Mouse (Mus musculus): Measurements from ENCODE around the gene Map1s. TPM values are rescaled to one million over a fixed set of nuclear protein-coding genes. Genes with fewer than 3 reads are reported as not detected.
"Not testable (repeated sequence)": the region's sequence is repeated elsewhere in the genome, so short reads cannot be mapped to it uniquely, and the experiment has no call there.

Map1s gene
- total and polyA plus RNA-seq, 3 experiments: 9.5 to 51.4 (median 30.9) TPM

- in situ Hi-C loops (cut with MboI; ENCODE audit: low pct_ligation_motif_present, low pct_unique_long_range_greater_than_20kb, low sequenced_read_pairs) (loop anchor here (5.0 kb wide), 1 partner anchor 62 kb away; no protein-coding TSS in a partner anchor), dilution Hi-C loops (cut with MboI; ENCODE audit: extremely low pct_ligation_motif_present, extremely low pct_unique_long_range_greater_than_20kb, low sequenced_read_pairs) (no loop called here)
- Histone ChIP-seq H3K36me3 (replicated peaks in 1 of 2; ENCODE audit: control insufficient read depth in 1 of 2, insufficient read depth in 1 of 2, low read length in 1 of 2) (peaks cover 39 to 63% of the 10 kb centered on the region in 2 experiments), H3K4me3 (replicated peaks in 1 of 3; ENCODE audit: low read depth in 2 of 3, low read length in 2 of 3, poor library complexity in 1 of 3) (peak overlapping the region in 1 of 3 experiments; percentile 96), H3K9me3 (replicated peaks; ENCODE audit: low read length) (peaks cover 21% of the 10 kb centered on the region), H3K4me1 (ENCODE audit: control insufficient read depth in 1 of 2, insufficient read depth in 2 of 2) (peaks cover 18 to 29% of the 10 kb centered on the region in 2 experiments), H3K27me3 (replicated peaks) (no peaks in the 10 kb centered on the region), H3K27ac (ENCODE audit: insufficient read depth, low read depth) (no peak overlapping the region), H3K79me2 (replicated peaks; ENCODE audit: control insufficient read depth, extremely low read depth, insufficient read depth, poor library complexity, severe bottlenecking) (peaks cover 24% of the 10 kb centered on the region), H3K9ac (ENCODE audit: insufficient read depth, low read depth) (no peak overlapping the region), H3K4me2 (ENCODE audit: insufficient read depth, low read depth, poor library complexity, severe bottlenecking) (no peak overlapping the region)
- TF ChIP-seq ETS1 (conservative IDR thresholded peaks at IDR 0.05; ENCODE audit: low read depth, low read length) (no peak), HCFC1 (IDR thresholded peaks at IDR 0.05; ENCODE audit: low read depth, low read length) (no peak), MAZ (IDR thresholded peaks at IDR 0.05; ENCODE audit: low read depth, low read length) (no peak), TCF12 (IDR thresholded peaks at IDR 0.05; ENCODE audit: low read depth, low read length) (no peak), TBP (conservative IDR thresholded peaks at IDR 0.05; ENCODE audit: low read depth, low read length) (no peak), BHLHE40 (IDR thresholded peaks at IDR 0.05; ENCODE audit: low read depth, low read length) (no peak), KAT2A (IDR thresholded peaks at IDR 0.05; ENCODE audit: insufficient replicate concordance, low read length) (no peak), E2F4 (IDR thresholded peaks at IDR 0.05; ENCODE audit: insufficient replicate concordance, low read depth, low read length) (no peak), MAFK (IDR thresholded peaks at IDR 0.05; ENCODE audit: insufficient replicate concordance, low read length) (no peak), MYC (IDR thresholded peaks at IDR 0.05; ENCODE audit: low read depth, low read length) (no peak), MEF2A (IDR thresholded peaks at IDR 0.05; ENCODE audit: borderline replicate concordance, low read depth, low read length) (no peak), SIN3A (IDR thresholded peaks at IDR 0.05; ENCODE audit: low read length) (no peak)
- DNase-seq (ENCODE audit: extremely low read depth): no peak
These were observed 10.8 kb upstream of the Map1s start for GRCm38 (mm10) chr8:70894771-70895545.

GRCm38 (mm10) chr8:70895571-70896259 is 10.0 kb upstream of the Map1s start:
- H3K27me3 ChIP-seq (replicated peaks); dilution Hi-C loops (cut with MboI; ENCODE audit: extremely low pct_ligation_motif_present, extremely low pct_unique_long_range_greater_than_20kb, low sequenced_read_pairs); H3K27ac ChIP-seq (ENCODE audit: insufficient read depth, low read depth); DNase-seq (ENCODE audit: extremely low read depth): not testable (repeated sequence)
- Histone ChIP-seq H3K4me3 (replicated peaks in 1 of 3; ENCODE audit: low read depth in 2 of 3, low read length in 2 of 3, poor library complexity in 1 of 3) (peak overlapping the region; percentile 91 to 96 (median 94)), H3K9ac (ENCODE audit: insufficient read depth, low read depth) (peak overlapping the region; percentile 70), H3K9me3 (replicated peaks; ENCODE audit: low read length) (peaks cover 21% of the 10 kb centered on the region), H3K4me1 (ENCODE audit: control insufficient read depth in 1 of 2, insufficient read depth in 2 of 2) (peaks cover 18 to 29% of the 10 kb centered on the region in 2 experiments), H3K79me2 (replicated peaks; ENCODE audit: control insufficient read depth, extremely low read depth, insufficient read depth, poor library complexity, severe bottlenecking) (peaks cover 24% of the 10 kb centered on the region), H3K4me2 (ENCODE audit: insufficient read depth, low read depth, poor library complexity, severe bottlenecking) (peak overlapping the region; percentile 62; the same call in 1 of the 2 replicates), H3K36me3 (replicated peaks in 1 of 2; ENCODE audit: control insufficient read depth in 1 of 2, insufficient read depth in 1 of 2, low read length in 1 of 2) (peaks cover 39 to 59% of the 10 kb centered on the region in 2 experiments)
- in situ Hi-C loops (cut with MboI; ENCODE audit: low pct_ligation_motif_present, low pct_unique_long_range_greater_than_20kb, low sequenced_read_pairs): loop anchor here (5.0 kb wide), 1 partner anchor 62 kb away; no protein-coding TSS in a partner anchor
- TF ChIP-seq SIN3A (IDR thresholded peaks at IDR 0.05; ENCODE audit: low read length): peak; percentile 45; the same call in 1 of the 2 replicates
